Mouse (Mus musculus): ENCODE measurements at regions not wholly inside any gene's neighbourhood (a gene's known extent, or its start where the extent isn't known, plus 50 kb on each side); places are given as distances from the start of the nearest gene placed in this dataset.

DNA sequence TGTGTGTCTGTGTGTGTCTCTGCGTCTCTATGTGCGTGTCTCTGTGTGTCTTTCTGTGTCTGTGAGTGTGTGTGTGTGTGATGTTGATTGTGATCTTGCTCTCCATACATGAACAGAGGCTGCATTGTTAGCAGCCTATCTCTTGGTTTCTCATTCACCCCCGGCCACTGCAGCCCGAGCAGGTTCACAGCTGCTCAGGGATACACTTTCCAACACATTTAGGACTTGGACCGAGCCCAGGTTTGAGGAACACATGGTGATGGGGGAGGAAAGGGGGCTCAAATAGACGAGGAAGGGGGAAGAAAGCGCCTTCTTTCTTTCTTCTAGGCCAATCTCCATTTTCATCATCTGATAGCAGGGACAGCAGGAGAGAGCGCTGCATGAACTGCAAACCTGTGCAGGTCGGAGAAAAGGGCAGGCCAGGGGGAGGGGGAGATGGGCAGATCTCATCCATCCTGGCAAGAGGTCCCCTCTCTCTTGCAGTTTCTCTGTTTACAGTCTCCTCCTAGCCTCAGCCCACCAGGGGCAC is 123.2 kb downstream of the Zfp36l1 start:
- TF ChIP-seq CTCF (IDR thresholded peaks at IDR 0.05; ENCODE audit: low read depth, low read length) (no peak), POLR2A (IDR thresholded peaks at IDR 0.05; ENCODE audit: borderline replicate concordance, low read depth, low read length) (no peak)
